Mouse (Mus musculus) CH12.LX (cell line): Measurements from ENCODE around the gene Mcmbp. TPM values are rescaled to one million over a fixed set of nuclear protein-coding genes. Genes with fewer than 3 reads are reported as not detected.

ENCODE experiments used
- DNase-seq: peaks from one replicate; pipeline ENCODE4 v3.0.0-alpha.2; 2013; ENCODE audit errors: extremely low read depth
- H3K27ac ChIP-seq: 2 replicates; pipeline ENCODE4 v1.5.1; 2012; ENCODE audit warnings: low read depth, mild to moderate bottlenecking, control low read depth, moderate library complexity; ENCODE audit not compliant: insufficient read depth
- H3K27me3 ChIP-seq: replicated peaks from 2 replicates; pipeline ENCODE3; 2012; ENCODE audit warnings: inconsistent platforms
- H3K36me3 ChIP-seq, 2 experiments: replicated peaks in 1 of 2; 2 replicates each; pipeline versions ENCODE3 to v1.6.1; 2012; ENCODE audit warnings: inconsistent platforms in 1 of 2, low read length in 1 of 2, mild to moderate bottlenecking in 1 of 2, mixed read lengths in 1 of 2, moderate library complexity in 1 of 2; ENCODE audit not compliant: control insufficient read depth in 1 of 2, insufficient read depth in 1 of 2
- H3K4me1 ChIP-seq, 2 experiments: 2 replicates each; pipeline ENCODE4 v1.6.1; 2012; ENCODE audit warnings: inconsistent platforms in 1 of 2, moderate library complexity in 1 of 2; ENCODE audit not compliant: insufficient read depth in 2 of 2, control insufficient read depth in 1 of 2
- H3K4me2 ChIP-seq: 2 replicates; pipeline ENCODE4 v1.6.1; 2012; ENCODE audit warnings: low read depth, mild to moderate bottlenecking, control low read depth; ENCODE audit not compliant: poor library complexity, insufficient read depth, severe bottlenecking
- H3K4me3 ChIP-seq, 3 experiments: fragments of 150-350 bp in 1 of 3; sonication (generic) in 1 of 3; replicated peaks in 1 of 3; 2 replicates each; pipeline versions ENCODE3 to v1.5.1; 2011 to 2012; ENCODE audit warnings: low read depth in 2 of 3, low read length in 2 of 3, mild to moderate bottlenecking in 2 of 3, moderate library complexity in 2 of 3, control low read depth in 1 of 3, improper control_type of control experiment in 1 of 3, inconsistent platforms in 1 of 3, mixed read lengths in 1 of 3; ENCODE audit not compliant: poor library complexity in 1 of 3
- H3K79me2 ChIP-seq: replicated peaks from 2 replicates; pipeline ENCODE4 v1.6.1; 2012; ENCODE audit warnings: mild to moderate bottlenecking, moderate library complexity; ENCODE audit not compliant: control insufficient read depth, poor library complexity, insufficient read depth, severe bottlenecking; ENCODE audit errors: extremely low read depth
- H3K9ac ChIP-seq: 2 replicates; pipeline ENCODE4 v1.6.1; 2012; ENCODE audit warnings: low read depth, mild to moderate bottlenecking, control low read depth, moderate library complexity; ENCODE audit not compliant: insufficient read depth
- H3K9me3 ChIP-seq: replicated peaks from 2 replicates; pipeline ENCODE3; 2012; ENCODE audit warnings: low read length, inconsistent platforms, mixed read lengths
- BHLHE40 ChIP-seq: IDR thresholded peaks from 2 replicates; pipeline ENCODE4 v1.6.1; 2011; ENCODE audit warnings: mild to moderate bottlenecking, low read depth, low read length, improper control_type of control experiment
- EP300 ChIP-seq: IDR thresholded peaks from 2 replicates; pipeline ENCODE4 v1.6.1; 2011; ENCODE audit warnings: low read length, improper control_type of control experiment
- GABPA ChIP-seq: IDR thresholded peaks from 2 replicates; pipeline ENCODE4 v1.6.1; 2012; ENCODE audit warnings: low read depth, low read length, improper control_type of control experiment, inconsistent platforms; ENCODE audit not compliant: insufficient replicate concordance
- MYC ChIP-seq: IDR thresholded peaks from 2 replicates; pipeline ENCODE4 v1.6.1; 2011; ENCODE audit warnings: low read depth, mild to moderate bottlenecking, improper control_type of control experiment, low read length
- RAD21 ChIP-seq: IDR thresholded peaks from 2 replicates; pipeline ENCODE4 v1.6.1; 2011; ENCODE audit warnings: low read depth, mild to moderate bottlenecking, low read length, improper control_type of control experiment, moderate library complexity
- TBP ChIP-seq: conservative IDR thresholded peaks from 2 replicates; pipeline ENCODE4 v1.6.1; 2011; ENCODE audit warnings: low read depth, low read length, improper control_type of control experiment
- UBTF ChIP-seq: IDR thresholded peaks from 2 replicates; pipeline ENCODE4 v1.6.1; 2012; ENCODE audit warnings: low read depth, mild to moderate bottlenecking, inconsistent platforms, low read length, improper control_type of control experiment, moderate library complexity
- USF2 ChIP-seq: conservative IDR thresholded peaks from 2 replicates; pipeline ENCODE4 v1.6.1; 2011; ENCODE audit warnings: low read depth, low read length, improper control_type of control experiment
- ZKSCAN1 ChIP-seq: IDR thresholded peaks from 2 replicates; pipeline ENCODE4 v1.6.1; 2012; ENCODE audit warnings: low read depth, inconsistent platforms, low read length, improper control_type of control experiment, borderline replicate concordance
- dilution Hi-C: fragments of 300-500 bp; cut with MboI; formaldehyde crosslinking; loops from 2 replicates; pipeline ENCODE4 v1.14.3; 2020; ENCODE audit warnings: low sequenced_read_pairs; ENCODE audit not compliant: extremely low pct_unique_long_range_greater_than_20kb, extremely low pct_ligation_motif_present
- in situ Hi-C: fragments of 300-500 bp; cut with MboI; formaldehyde crosslinking; loops from 3 replicates; pipeline ENCODE4 v1.14.3; 2019; ENCODE audit warnings: low sequenced_read_pairs, low pct_ligation_motif_present, low pct_unique_long_range_greater_than_20kb, mixed read lengths
- polyA plus RNA-seq: library from polyadenylated mRNA; unstranded; fragments of >175 nt; gene quantifications from 2 replicates; pipeline ENCODE4 v1.2.1, GENCODE M21; 2012; ENCODE audit warnings: low read depth; ENCODE audit not compliant: insufficient read length
- total RNA-seq, 2 experiments: library from RNA; depleted of rRNA; stranded (reverse); fragments of 300-350 nt in 1 of 2; fragments of >200 nt in 1 of 2; gene quantifications; 2 replicates each; pipeline ENCODE4 v1.2.3; 2012 to 2014

Gene Mcmbp
- total and polyA plus RNA-seq, 3 experiments = 45.2 to 75.7 (median 69.4) TPM

- Histone ChIP-seq H3K4me2 (peak overlapping the region; percentile 97), H3K9me3 (peaks cover 3% of the 10 kb centered on the region), H3K27ac (no peak overlapping the region), H3K27me3 (no peaks in the 10 kb centered on the region), H3K4me1 (peaks cover 4 to 27% of the 10 kb centered on the region in 2 experiments), H3K79me2 (peaks cover 61% of the 10 kb centered on the region), H3K4me3 (peak overlapping the region; percentile 86 to 99 (median 91)), H3K36me3 (peaks cover 3 to 22% of the 10 kb centered on the region in 2 experiments), H3K9ac (peak overlapping the region; percentile 90)
- TF ChIP-seq MYC (no peak), ZKSCAN1 (no peak)
- dilution Hi-C loops = no loop called here
- in situ Hi-C loops = no loop called here
- DNase-seq = no peak
Observed at GRCm38 (mm10) chr7:128739116-128739461, 1.2 kb downstream of the Mcmbp start.

GRCm38 (mm10) chr7:128738041-128738440 lies 2.3 kb downstream of the Mcmbp start:
- H3K36me3 ChIP-seq = peaks cover 3 to 22% of the 10 kb centered on the region in 2 experiments
- dilution Hi-C loops (no loop called here), in situ Hi-C loops (no loop called here)
- H3K9ac ChIP-seq = peak overlapping the region; percentile 49
- no peak overlapping the region for H3K27ac ChIP-seq
- peaks cover 4 to 27% of the 10 kb centered on the region in 2 experiments; a peak in 3 of 4 replicates for H3K4me1 ChIP-seq
- H3K4me2 ChIP-seq = peak overlapping the region; percentile 97
- H3K27me3 ChIP-seq = no peaks in the 10 kb centered on the region
- peak overlapping the region in 2 of 3 experiments; percentile 86 to 99 for H3K4me3 ChIP-seq
- DNase-seq = no peak
- TF ChIP-seq BHLHE40 (peak; percentile 76), GABPA (no peak), USF2 (no peak)
- TF ChIP-seq, all 38 proteins: peak for 1
- peaks cover 71% of the 10 kb centered on the region for H3K79me2 ChIP-seq
- peaks cover 3% of the 10 kb centered on the region for H3K9me3 ChIP-seq

GRCm38 (mm10) chr7:128731585-128731984 lies 8.7 kb downstream of the Mcmbp start:
- DNase-seq = no peak
- in situ Hi-C loops = no loop called here

DNA sequence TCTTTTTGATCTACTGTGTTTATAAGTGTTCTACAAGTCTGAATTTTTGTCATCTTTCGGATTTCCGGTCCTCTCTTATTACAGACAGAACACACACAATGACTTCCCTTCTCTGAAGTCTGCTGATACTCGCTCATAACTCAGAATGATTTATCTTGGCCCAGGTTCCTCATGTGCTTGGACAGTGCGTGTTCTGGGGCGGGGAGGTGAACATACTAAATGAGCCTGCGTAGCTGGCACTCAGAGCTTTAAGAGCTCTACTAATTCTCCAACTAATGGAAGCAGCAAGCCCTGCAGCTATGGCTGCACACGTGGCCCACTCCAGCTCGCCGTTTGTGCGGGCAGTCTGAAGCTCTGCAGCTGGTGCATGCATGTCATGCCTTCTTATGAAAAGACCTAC lies 11.6 kb downstream of the Mcmbp start:
- Histone ChIP-seq H3K4me1 (peaks cover 26 to 84% of the 10 kb centered on the region in 2 experiments), H3K27ac (no peak overlapping the region), H3K79me2 (peaks cover 56% of the 10 kb centered on the region), H3K27me3 (no peaks in the 10 kb centered on the region), H3K4me2 (no peak overlapping the region), H3K9me3 (no peaks in the 10 kb centered on the region), H3K36me3 (peaks cover 3 to 14% of the 10 kb centered on the region in 2 experiments), H3K9ac (no peak overlapping the region), H3K4me3 (no peak overlapping the region)
- dilution Hi-C loops (no loop called here), in situ Hi-C loops (no loop called here)
- no peak for DNase-seq
- TF ChIP-seq UBTF = no peak
- no peak for TF ChIP-seq RAD21
- no peak for TF ChIP-seq TBP
- TF ChIP-seq MYC = no peak
- TF ChIP-seq, all 38 proteins: peak for 0

More at GRCm38 (mm10) chr7:128731585-128731984, 8.7 kb downstream of the Mcmbp start:
- peaks cover 80% of the 10 kb centered on the region for H3K79me2 ChIP-seq
- H3K4me3 ChIP-seq = no peak overlapping the region
- H3K9ac ChIP-seq = no peak overlapping the region; the same call in 1 of the 2 replicates
- dilution Hi-C loops = no loop called here
- peaks cover 19 to 65% of the 10 kb centered on the region in 2 experiments for H3K4me1 ChIP-seq
- peak overlapping the region; percentile 75; the same call in 1 of the 2 replicates for H3K4me2 ChIP-seq
- peaks cover 1 to 19% of the 10 kb centered on the region in 2 experiments for H3K36me3 ChIP-seq
- TF ChIP-seq EP300 = peak; percentile 20; the same call in 1 of the 2 replicates
- TF ChIP-seq BHLHE40 = no peak
- TF ChIP-seq, all 38 proteins: peak for 1
- Histone ChIP-seq H3K27me3 (no peaks in the 10 kb centered on the region), H3K9me3 (no peaks in the 10 kb centered on the region), H3K27ac (peak overlapping the region; percentile 35; the same call in 1 of the 2 replicates)
